Comparison of ENCODE assay signal across 9 mouse cellular contexts in genomic region chr1:59574262-59575187, GRCm38 (mm10). TPM values are rescaled to one million over a fixed set of nuclear protein-coding genes. Genes with fewer than 3 reads are reported as not detected.
A peak's percentile ranks its signal among the peaks of the same experiment; 100 is the strongest.
DNase-seq lines count a peak whose midpoint lies in the region; ATAC-seq and TF ChIP-seq lines count a peak whose summit lies in the region.
"Had no signal": no experiment of that assay in that cellular context is flagged by ENCODE, and none has a peak within 500 bp of the region (broad histone marks: within the 10 kb centered on the region; RNA-seq: fewer than 3 reads in every experiment).

No protein-coding gene starts in this region.

- peaks cover 16% of the 10 kb centered on the region for H3K27me3 ChIP-seq in E14TG2a.4 (ENCODE audit: insufficient read depth, low read length)
- no peaks in the 10 kb centered on the region for H3K27me3 ChIP-seq in forebrain, embryonic 16.5 days (replicated peaks; ENCODE audit: control insufficient read depth, insufficient read depth, low read length)
- H3K27me3 ChIP-seq in limb, embryonic 14.5 days (ENCODE audit: control insufficient read depth, insufficient read depth, low read length): no peaks in the 10 kb centered on the region
- no peaks in the 10 kb centered on the region for H3K27me3 ChIP-seq in stomach, embryonic 16.5 days (ENCODE audit: control insufficient read depth, insufficient read depth, low read length)
- H3K27me3 ChIP-seq in thymus, adult 2 months (ENCODE audit: control insufficient read depth, insufficient read depth, low read length): no peaks in the 10 kb centered on the region

- H3K9me3 ChIP-seq in E14TG2a.4 (ENCODE audit: low read length): no peaks in the 10 kb centered on the region
- no peaks in the 10 kb centered on the region for H3K9me3 ChIP-seq in forebrain, embryonic 16.5 days (ENCODE audit: control insufficient read depth, low read length)
- H3K9me3 ChIP-seq in limb, embryonic 14.5 days (ENCODE audit: control insufficient read depth, low read length): peaks cover 4% of the 10 kb centered on the region; the same call in 1 of the 2 replicates
- H3K9me3 ChIP-seq in stomach, embryonic 16.5 days (replicated peaks; ENCODE audit: control insufficient read depth, low read length): no peaks in the 10 kb centered on the region

- H3K4me2 ChIP-seq in forebrain, embryonic 16.5 days (ENCODE audit: low read length): peak overlapping the region; percentile 59
- H3K4me2 ChIP-seq in limb, embryonic 14.5 days (replicated peaks; ENCODE audit: low read depth, low read length, severe bottlenecking): peak overlapping the region; percentile 37
- peak overlapping the region; percentile 38 for H3K4me2 ChIP-seq in stomach, embryonic 16.5 days (ENCODE audit: low read depth, low read length)

- TF ChIP-seq CTCF in E14TG2a.4 (conservative IDR thresholded peaks at IDR 0.05; ENCODE audit: low read length): no peak
- TF ChIP-seq CTCF in thymus, adult 2 months (IDR thresholded peaks at IDR 0.05; ENCODE audit: borderline replicate concordance, control insufficient read depth, extremely low read depth, insufficient read depth, low read length, poor library complexity): no peak

- ATAC-seq in forebrain, embryonic 16.5 days: peak; percentile 94
- ATAC-seq in limb, embryonic 14.5 days (ENCODE audit: low FRiP score, low read depth): no peak
- ATAC-seq in stomach, embryonic 16.5 days (ENCODE audit: insufficient read depth, low FRiP score): no peak
- ATAC-seq in megakaryocyte progenitor cell, adult 5-6 weeks (replicated peaks; ENCODE audit: poor library complexity): no peak

- H3K36me3 ChIP-seq in E14TG2a.4 (ENCODE audit: insufficient read depth, low read length): no peaks in the 10 kb centered on the region
- H3K36me3 ChIP-seq in forebrain, embryonic 16.5 days (ENCODE audit: control insufficient read depth, insufficient read depth): no peaks in the 10 kb centered on the region
- H3K36me3 ChIP-seq in limb, embryonic 14.5 days (ENCODE audit: control insufficient read depth, insufficient read depth, low read length): no peaks in the 10 kb centered on the region
- no peaks in the 10 kb centered on the region for H3K36me3 ChIP-seq in stomach, embryonic 16.5 days (ENCODE audit: control insufficient read depth, insufficient read depth, low read length)
- no peaks in the 10 kb centered on the region for H3K36me3 ChIP-seq in thymus, adult 2 months (ENCODE audit: control insufficient read depth, insufficient read depth, low read length)

- 3% methylated on average over 21 of the region's 21 CpGs for WGBS in forebrain, embryonic 16.5 days
- 41% methylated on average over 21 of the region's 21 CpGs for WGBS in limb, embryonic 14.5 days
- WGBS in stomach, embryonic 16.5 days: 31% methylated on average over 21 of the region's 21 CpGs
- WGBS in thymus, adult 2 months: 73% methylated on average over 21 of the region's 21 CpGs

- no peak for TF ChIP-seq POLR2A in limb, embryonic 14.5 days (IDR thresholded peaks at IDR 0.05; ENCODE audit: borderline replicate concordance, extremely low read depth, insufficient read depth, insufficient read length)
- TF ChIP-seq POLR2A in thymus, adult 2 months (IDR thresholded peaks at IDR 0.05; ENCODE audit: control insufficient read depth, extremely low read depth, insufficient read depth, low read length, poor library complexity): no peak

- H3K9ac ChIP-seq in forebrain, embryonic 16.5 days (replicated peaks; ENCODE audit: low read depth, low read length): peak overlapping the region; percentile 62
- H3K9ac ChIP-seq in limb, embryonic 14.5 days (ENCODE audit: low read depth, low read length, severe bottlenecking): no peak overlapping the region
- peak overlapping the region; percentile 40; the same call in 1 of the 2 replicates for H3K9ac ChIP-seq in stomach, embryonic 16.5 days (ENCODE audit: low read length)

- H3K4me1 ChIP-seq in E14TG2a.4 (replicated peaks; ENCODE audit: low read depth, low read length): peaks cover 25% of the 10 kb centered on the region
- H3K4me1 ChIP-seq in forebrain, embryonic 16.5 days (replicated peaks; ENCODE audit: control insufficient read depth, insufficient read depth, low read length): peaks cover 16% of the 10 kb centered on the region
- H3K4me1 ChIP-seq in limb, embryonic 14.5 days (ENCODE audit: control insufficient read depth, insufficient read depth, low read length): peaks cover under 1% of the 10 kb centered on the region; the same call in 1 of the 2 replicates
- H3K4me1 ChIP-seq in stomach, embryonic 16.5 days (ENCODE audit: control insufficient read depth, insufficient read depth, low read length): peaks cover 5% of the 10 kb centered on the region
- H3K4me1 ChIP-seq in thymus, adult 2 months (replicated peaks; ENCODE audit: control insufficient read depth, insufficient read depth, low read length): no peaks in the 10 kb centered on the region

- peak overlapping the region; percentile 32; the same call in 1 of the 2 replicates for H3K4me3 ChIP-seq in E14TG2a.4 (replicated peaks; ENCODE audit: low read length)
- peak overlapping the region; percentile 36 for H3K4me3 ChIP-seq in forebrain, embryonic 16.5 days (replicated peaks; ENCODE audit: low read length)
- no peak overlapping the region; the same call in 1 of the 2 replicates for H3K4me3 ChIP-seq in limb, embryonic 14.5 days (replicated peaks; ENCODE audit: low read length)
- H3K4me3 ChIP-seq in stomach, embryonic 16.5 days (replicated peaks; ENCODE audit: low read length): no peak overlapping the region; the same call in 1 of the 2 replicates
- no peak overlapping the region for H3K4me3 ChIP-seq in thymus, adult 2 months (ENCODE audit: control insufficient read depth, insufficient read depth, low read length)
- H3K4me3 ChIP-seq: erythroblast, embryonic 14.5 days had no signal

- peak overlapping the region; percentile 87 for H3K27ac ChIP-seq in forebrain, embryonic 16.5 days (ENCODE audit: low read length)
- no peak overlapping the region for H3K27ac ChIP-seq in limb, embryonic 14.5 days (replicated peaks; ENCODE audit: low read depth, low read length)
- no peak overlapping the region for H3K27ac ChIP-seq in stomach, embryonic 16.5 days (ENCODE audit: low read length)
- no peak overlapping the region for H3K27ac ChIP-seq in thymus, adult 2 months (ENCODE audit: control insufficient read depth, insufficient read depth, low read length)

- DNase-seq in embryo, embryonic 10.5 days (ENCODE audit: low spot score): peak; percentile 52
- DNase-seq in embryo, embryonic 10 days (ENCODE audit: low spot score): no peak
- no peak for DNase-seq in limb, embryonic 14.5 days (ENCODE audit: low spot score)
- DNase-seq in thymus, adult 2 months: no peak

RNA-seq across cellular contexts. Expression of gene Gm973, which starts 58.5 kb away (rescaled TPM):
- polyA plus RNA-seq in forebrain, embryonic 16.5 days (2015; fragmentation: Nextera tagmentation; extraction: Ambion mirVana): 6.2 and 6.3 TPM in 2 replicates
- 2.2 and 2.8 TPM in 2 replicates for polyA plus RNA-seq in limb, embryonic 14.5 days (2012; rRNA removed)
- polyA plus RNA-seq in limb, embryonic 14.5 days (2014; fragmentation: Nextera tagmentation; extraction: Ambion mirVana): 1.8 and 2.1 TPM in 2 replicates
- 0.34 and 0.35 TPM in 2 replicates for polyA plus RNA-seq in stomach, embryonic 16.5 days (2015; fragmentation: Nextera tagmentation; extraction: Ambion mirVana)
- 0.30 TPM in 1 of 2 replicates, not detected in the other for total RNA-seq in megakaryocyte progenitor cell, adult 5-6 weeks (2015)
- total RNA-seq in megakaryocyte progenitor cell, adult 5-6 weeks (2017): 0.20 TPM in 1 of 2 replicates, not detected in the other
- 0.09 and 0.28 TPM in 2 replicates for polyA plus RNA-seq in thymus, adult 2 months (2012; rRNA removed)
- polyA plus RNA-seq: erythroblast, embryonic 14.5 days had no signal

Comparison
In these comparisons a context has a peak if more than half of its experiments do, and no peak if none do; other contexts are left out.
1. H3K4me3 ChIP-seq: peak in E14TG2a.4 (single experiment) and forebrain, embryonic 16.5 days (single experiment); none in limb, embryonic 14.5 days (single experiment), stomach, embryonic 16.5 days (single experiment) and thymus, adult 2 months (single experiment).
2. Peak in every context shown above with its lines, with median percentiles within 50 percentile points of each other: H3K4me2 ChIP-seq.